Mouse (Mus musculus) liver, embryonic 16.5 days (tissue): ENCODE results near the gene Arpp21. TPM values are rescaled to one million over a fixed set of nuclear protein-coding genes. Genes with fewer than 3 reads are reported as not detected.

Experiments used
- ATAC-seq: fragments of 200-750 bp; cut with Nextera tagmentation; 2 replicates; pipeline ENCODE4 v1.8.0; 2017; ENCODE audit warnings: low read depth, mild to moderate bottlenecking, moderate number of reproducible peaks, moderate library complexity
- H3K27ac ChIP-seq: fragments of 300-500 bp; sonication (generic); 2 replicates; pipeline ENCODE4 v1.5.1; 2014; ENCODE audit warnings: mild to moderate bottlenecking, low read length
- H3K27me3 ChIP-seq: fragments of 300-500 bp; sonication (generic); 2 replicates; pipeline ENCODE4 v1.6.1; 2014; ENCODE audit warnings: low read depth, low read length, mixed read lengths; ENCODE audit not compliant: control insufficient read depth, insufficient read depth
- H3K36me3 ChIP-seq: fragments of 300-500 bp; sonication (generic); 2 replicates; pipeline ENCODE4 v1.6.1; 2014; ENCODE audit warnings: mild to moderate bottlenecking; ENCODE audit not compliant: control insufficient read depth, insufficient read depth
- H3K4me1 ChIP-seq: fragments of 300-500 bp; sonication (generic); 2 replicates; pipeline ENCODE4 v1.6.1; 2014; ENCODE audit warnings: low read depth, low read length, mixed read lengths; ENCODE audit not compliant: control insufficient read depth
- H3K4me2 ChIP-seq: fragments of 300-500 bp; sonication (generic); 2 replicates; pipeline ENCODE4 v1.6.1; 2014; ENCODE audit warnings: low read depth, low read length, mixed read lengths
- H3K4me3 ChIP-seq: fragments of 300-500 bp; sonication (generic); 2 replicates; pipeline ENCODE4 v1.5.1; 2014; ENCODE audit warnings: low read depth, mild to moderate bottlenecking, low read length
- H3K9ac ChIP-seq: fragments of 300-500 bp; sonication (generic); 2 replicates; pipeline ENCODE4 v1.6.1; 2014; ENCODE audit warnings: low read depth, low read length
- H3K9me3 ChIP-seq: fragments of 300-500 bp; sonication (generic); replicated peaks from 2 replicates; pipeline ENCODE4 v1.6.1; 2016; ENCODE audit warnings: low read length; ENCODE audit not compliant: control insufficient read depth
- WGBS: fragments of 180-500 bp; shearing (Covaris S2); extraction: QIAGEN DNeasy Blood & Tissue Kit; methylation state at CpG from one replicate; pipeline ENCODE4 v1.1.7; 2014; ENCODE audit not compliant: insufficient replicate concordance; 5-methylcytosine and 5-hydroxymethylcytosine counted together
- polyA plus RNA-seq: library from polyadenylated mRNA; unstranded; fragments of >200 nt; fragmentation: Nextera tagmentation; extraction: Ambion mirVana; gene quantifications from 2 replicates; pipeline ENCODE4 v1.2.1, GENCODE M21; 2015

The Arpp21 gene
- polyA plus RNA-seq, 1 experiment from 2014 or later = 1.1 TPM

- no peak for ATAC-seq
- H3K9ac ChIP-seq = no peak overlapping the region
- H3K9me3 ChIP-seq = no peaks in the 10 kb centered on the region
- no peak overlapping the region for H3K4me3 ChIP-seq
- no peaks in the 10 kb centered on the region for H3K27me3 ChIP-seq
- H3K4me1 ChIP-seq = no peaks in the 10 kb centered on the region
- no peaks in the 10 kb centered on the region for H3K36me3 ChIP-seq
- no peak overlapping the region for H3K27ac ChIP-seq
- no peak overlapping the region for H3K4me2 ChIP-seq
These were observed 97.9 kb downstream of the Arpp21 start for GRCm38 (mm10) chr9:112137820-112138219.

GRCm38 (mm10) chr9:112130812-112131211 is 104.9 kb downstream of the Arpp21 start:
- Histone ChIP-seq H3K27ac (no peak overlapping the region), H3K4me1 (no peaks in the 10 kb centered on the region), H3K27me3 (no peaks in the 10 kb centered on the region), H3K9ac (no peak overlapping the region), H3K36me3 (no peaks in the 10 kb centered on the region), H3K4me2 (no peak overlapping the region), H3K4me3 (no peak overlapping the region), H3K9me3 (no peaks in the 10 kb centered on the region)
- WGBS = 59% methylated on average over 3 of the region's 3 CpGs
- no peak for ATAC-seq

- Histone ChIP-seq H3K27ac (no peak overlapping the region), H3K36me3 (no peaks in the 10 kb centered on the region), H3K4me1 (no peaks in the 10 kb centered on the region), H3K4me2 (no peak overlapping the region), H3K9me3 (no peaks in the 10 kb centered on the region), H3K9ac (no peak overlapping the region), H3K4me3 (no peak overlapping the region), H3K27me3 (peaks cover under 1% of the 10 kb centered on the region; the same call in 1 of the 2 replicates)
- ATAC-seq = no peak
- 32% methylated on average over 10 of the region's 10 CpGs for WGBS
These were observed 111.1 kb downstream of the Arpp21 start for GRCm38 (mm10) chr9:112124667-112125066.

- peaks cover 5% of the 10 kb centered on the region for H3K27me3 ChIP-seq
- H3K9me3 ChIP-seq = no peaks in the 10 kb centered on the region
- no peak for ATAC-seq
- 59% methylated on average over 4 of the region's 4 CpGs for WGBS
- H3K9ac ChIP-seq = no peak overlapping the region
- H3K4me2 ChIP-seq = no peak overlapping the region
- H3K4me3 ChIP-seq = no peak overlapping the region
- no peaks in the 10 kb centered on the region for H3K4me1 ChIP-seq
- no peaks in the 10 kb centered on the region for H3K36me3 ChIP-seq
- H3K27ac ChIP-seq = no peak overlapping the region
These were observed 111.6 kb downstream of the Arpp21 start for GRCm38 (mm10) chr9:112124184-112124583.

GRCm38 (mm10) chr9:112123421-112123828 is 112.3 kb downstream of the Arpp21 start:
- Histone ChIP-seq H3K27me3 (peaks cover 13% of the 10 kb centered on the region), H3K27ac (no peak overlapping the region), H3K4me3 (no peak overlapping the region), H3K36me3 (no peaks in the 10 kb centered on the region), H3K4me2 (no peak overlapping the region), H3K4me1 (no peaks in the 10 kb centered on the region), H3K9ac (no peak overlapping the region), H3K9me3 (no peaks in the 10 kb centered on the region)
- WGBS = 80% methylated on average over 6 of the region's 6 CpGs
- ATAC-seq = no peak

GRCm38 (mm10) chr9:112119535-112119934 is 116.2 kb downstream of the Arpp21 start:
- Histone ChIP-seq H3K36me3 (no peaks in the 10 kb centered on the region), H3K9ac (no peak overlapping the region), H3K9me3 (no peaks in the 10 kb centered on the region), H3K4me1 (no peaks in the 10 kb centered on the region), H3K27me3 (peaks cover 17% of the 10 kb centered on the region), H3K4me3 (no peak overlapping the region), H3K4me2 (no peak overlapping the region), H3K27ac (no peak overlapping the region)
- no peak for ATAC-seq
- 35% methylated on average over 3 of the region's 3 CpGs for WGBS

GRCm38 (mm10) chr9:112119106-112119433 is 116.7 kb downstream of the Arpp21 start:
- Histone ChIP-seq H3K36me3 (no peaks in the 10 kb centered on the region), H3K27me3 (peaks cover 17% of the 10 kb centered on the region), H3K27ac (no peak overlapping the region), H3K4me3 (no peak overlapping the region), H3K9me3 (no peaks in the 10 kb centered on the region), H3K4me2 (no peak overlapping the region), H3K4me1 (no peaks in the 10 kb centered on the region), H3K9ac (no peak overlapping the region)
- 20% methylated on average over 7 of the region's 7 CpGs for WGBS
- ATAC-seq = no peak

- WGBS = 11% methylated on average over 22 of the region's 22 CpGs
- H3K4me3 ChIP-seq = no peak overlapping the region
- H3K4me2 ChIP-seq = no peak overlapping the region
- peaks cover 17% of the 10 kb centered on the region for H3K27me3 ChIP-seq
- no peak overlapping the region for H3K27ac ChIP-seq
- ATAC-seq = no peak
- H3K9me3 ChIP-seq = no peaks in the 10 kb centered on the region
- H3K4me1 ChIP-seq = no peaks in the 10 kb centered on the region
- H3K36me3 ChIP-seq = no peaks in the 10 kb centered on the region
- no peak overlapping the region for H3K9ac ChIP-seq
These were observed 117.2 kb downstream of the Arpp21 start for GRCm38 (mm10) chr9:112118411-112119105.

- no peak for ATAC-seq
- Histone ChIP-seq H3K9me3 (no peaks in the 10 kb centered on the region), H3K4me3 (no peak overlapping the region), H3K9ac (no peak overlapping the region), H3K27ac (no peak overlapping the region), H3K27me3 (peaks cover 17% of the 10 kb centered on the region), H3K4me2 (no peak overlapping the region), H3K36me3 (no peaks in the 10 kb centered on the region), H3K4me1 (no peaks in the 10 kb centered on the region)
- WGBS = 36% methylated on average over 15 of the region's 15 CpGs
These were observed 117.9 kb downstream of the Arpp21 start for GRCm38 (mm10) chr9:112117632-112118410.
